Mouse (Mus musculus) heart, adult 18-20 months (tissue): ENCODE measurements around the gene Pcdh15. TPM values are rescaled to one million over a fixed set of nuclear protein-coding genes. Genes with fewer than 3 reads are reported as not detected.

Source experiments
- DNase-seq, 2 experiments: peaks; one replicate each; pipeline ENCODE4 v3.0.0; 2021 to 2022; ENCODE audit warnings: mixed read lengths in 1 of 2
- total RNA-seq, 2 experiments: library from RNA; stranded (reverse); gene quantifications; 2 replicates each; pipeline ENCODE4 v1.2.3; 2021

Pcdh15 gene
- total RNA-seq, 2 experiments from 2014 or later = 0.79 to 1.7 TPM

GRCm38 (mm10) chr10:73379001-73379400 lies 279.9 kb downstream of the Pcdh15 start:
- no peak for DNase-seq

- no peak for DNase-seq
Observed at GRCm38 (mm10) chr10:73384003-73384402, 284.9 kb downstream of the Pcdh15 start.

DNA sequence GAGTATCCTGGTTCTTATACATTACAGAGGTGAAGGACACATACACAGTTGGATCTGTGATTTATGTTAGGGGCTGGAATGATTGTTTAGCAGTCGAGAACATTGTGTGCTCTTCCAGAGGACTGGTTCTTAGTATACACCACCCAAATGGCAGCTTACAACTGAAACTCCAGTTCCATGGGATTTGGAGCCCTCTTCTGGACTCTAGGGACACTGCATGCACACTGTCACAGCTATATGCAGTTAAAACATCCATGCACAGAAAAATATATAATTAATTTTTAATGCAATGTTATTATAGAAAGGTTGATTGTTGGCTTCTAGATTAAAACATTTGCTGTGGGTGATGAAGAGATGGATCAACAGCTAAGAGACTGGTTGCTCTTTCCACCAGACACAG lies 301.3 kb downstream of the Pcdh15 start:
- DNase-seq = no peak

GRCm38 (mm10) chr10:73425408-73425807 lies 326.3 kb downstream of the Pcdh15 start:
- no peak for DNase-seq

DNA sequence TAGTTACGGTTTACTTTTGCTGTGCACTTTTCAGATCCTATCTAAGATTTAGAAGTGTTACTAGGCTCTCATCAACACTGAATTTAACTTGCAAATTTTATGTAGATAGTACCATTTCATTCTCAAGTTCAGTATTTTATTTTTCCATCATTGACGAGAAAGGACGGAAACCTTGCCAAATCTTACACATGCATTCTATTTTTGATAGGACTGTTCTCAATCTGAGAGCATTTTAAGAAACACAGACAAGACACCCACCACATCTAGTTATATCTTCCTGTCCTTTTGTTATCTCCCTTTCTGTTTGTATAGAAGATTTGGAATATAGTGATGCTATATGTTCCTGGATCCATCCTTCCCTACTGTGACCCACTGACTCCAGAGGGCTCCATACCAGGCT lies 332.2 kb downstream of the Pcdh15 start:
- no peak for DNase-seq

- DNase-seq = no peak
Observed at GRCm38 (mm10) chr10:73484082-73484481, 384.9 kb downstream of the Pcdh15 start.

GRCm38 (mm10) chr10:73491654-73492053 lies 392.5 kb downstream of the Pcdh15 start:
- DNase-seq = no peak

DNA sequence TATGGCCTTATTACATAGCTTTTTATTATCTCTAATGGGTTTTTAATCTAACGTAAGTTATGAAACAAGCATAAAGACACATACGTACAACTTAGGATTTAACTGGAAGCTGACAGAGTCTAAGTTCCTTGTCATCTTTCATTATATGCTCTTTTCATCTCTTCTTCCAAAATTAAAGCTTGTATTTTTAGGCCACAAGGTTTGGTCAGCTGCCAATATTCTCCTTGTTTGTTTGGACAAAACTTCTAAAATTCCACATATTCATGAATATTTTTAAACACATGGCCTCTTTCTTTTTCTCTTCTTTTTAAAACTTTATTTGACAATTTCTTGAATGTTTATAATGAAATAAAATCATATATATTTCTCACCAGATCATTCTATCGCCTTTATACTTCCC lies 415.7 kb downstream of the Pcdh15 start:
- no peak for DNase-seq

DNA sequence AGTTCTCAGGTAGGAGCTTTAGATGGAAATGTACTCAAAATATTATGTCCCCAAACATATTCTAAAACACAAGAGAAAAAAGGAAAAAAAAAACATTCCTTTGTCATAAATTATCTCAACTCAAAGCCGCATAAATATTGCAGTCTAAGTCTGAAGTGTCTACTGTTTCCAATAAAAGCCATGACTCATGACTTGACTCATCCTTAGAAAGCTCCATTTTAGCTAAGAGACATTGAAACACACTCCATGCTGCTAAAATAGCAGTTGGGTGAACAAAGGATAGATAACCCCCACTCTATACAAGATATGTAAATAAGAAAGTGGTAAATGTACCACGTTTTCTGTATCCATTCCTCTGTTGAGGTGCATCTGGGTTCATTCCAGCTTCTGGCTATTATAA lies 416.6 kb downstream of the Pcdh15 start:
- no peak for DNase-seq

DNA sequence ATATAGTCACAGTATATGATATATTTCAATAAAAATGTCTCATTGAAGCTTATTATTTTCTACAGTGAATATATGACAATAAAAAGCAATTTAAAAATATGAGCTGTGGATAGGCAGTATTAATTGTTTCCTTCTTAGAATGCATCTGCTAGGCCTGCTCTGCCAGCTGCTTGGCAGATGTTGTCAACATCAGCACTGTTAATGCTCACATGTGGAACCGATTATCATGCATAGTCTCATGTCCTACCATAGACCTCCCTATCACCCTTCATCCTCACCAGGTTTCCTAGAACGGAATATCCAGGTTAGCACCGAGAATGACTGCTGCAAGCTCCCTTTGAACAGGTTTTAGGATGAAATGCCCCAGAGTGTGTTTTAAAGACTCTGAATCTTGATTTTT lies 420.3 kb downstream of the Pcdh15 start:
- no peak for DNase-seq

- DNase-seq = peak in 1 of 2 experiments; percentile 2
Observed at GRCm38 (mm10) chr10:73552831-73553230, 453.7 kb downstream of the Pcdh15 start.

DNA sequence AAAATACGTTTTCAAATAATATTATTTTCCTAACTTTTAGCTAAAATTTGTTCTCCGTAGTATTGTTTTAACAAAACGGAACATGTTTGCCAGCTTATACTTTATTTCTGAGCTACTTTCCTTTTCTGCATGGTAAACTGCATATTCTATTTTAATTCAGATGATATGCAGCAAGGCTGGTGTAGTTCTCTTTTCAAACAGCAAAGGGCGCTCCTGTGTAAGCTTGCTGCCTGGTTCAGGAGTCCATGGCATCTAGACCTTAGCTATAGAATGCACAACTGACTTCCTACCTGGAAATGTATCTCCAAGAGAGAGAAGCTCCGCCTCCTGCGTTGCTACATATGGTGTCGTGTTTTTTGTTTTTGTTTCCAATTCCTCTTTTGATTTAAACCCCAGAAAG lies 465.1 kb downstream of the Pcdh15 start:
- DNase-seq = no peak

DNA sequence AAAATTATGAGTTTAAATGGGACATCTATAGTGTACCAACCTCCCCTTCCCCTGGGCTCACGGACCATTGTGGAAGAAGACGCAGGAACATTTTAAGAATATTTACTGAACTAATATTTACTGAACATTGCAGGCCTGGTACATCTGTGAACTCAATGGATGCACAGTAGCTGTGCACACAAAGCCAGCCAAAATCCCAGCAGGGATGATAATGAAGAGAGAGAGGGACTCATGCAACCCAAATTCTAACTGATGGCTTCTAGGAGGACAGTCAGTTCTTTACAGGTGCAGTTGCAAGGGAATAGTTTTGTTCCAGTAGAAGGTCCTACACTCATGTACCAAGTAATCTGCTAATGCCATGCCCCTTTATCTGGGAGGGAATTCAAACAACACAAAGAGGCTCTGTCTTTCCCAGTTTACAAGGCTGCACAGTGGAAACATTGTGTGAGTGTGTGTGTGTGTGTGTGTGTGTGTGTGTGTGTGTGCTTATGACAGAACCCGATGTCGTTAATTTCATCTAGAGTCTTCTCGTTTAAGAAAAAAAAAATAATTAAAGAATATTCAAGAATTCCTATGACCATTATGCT lies 475.7 kb downstream of the Pcdh15 start:
- DNase-seq = no peak

DNA sequence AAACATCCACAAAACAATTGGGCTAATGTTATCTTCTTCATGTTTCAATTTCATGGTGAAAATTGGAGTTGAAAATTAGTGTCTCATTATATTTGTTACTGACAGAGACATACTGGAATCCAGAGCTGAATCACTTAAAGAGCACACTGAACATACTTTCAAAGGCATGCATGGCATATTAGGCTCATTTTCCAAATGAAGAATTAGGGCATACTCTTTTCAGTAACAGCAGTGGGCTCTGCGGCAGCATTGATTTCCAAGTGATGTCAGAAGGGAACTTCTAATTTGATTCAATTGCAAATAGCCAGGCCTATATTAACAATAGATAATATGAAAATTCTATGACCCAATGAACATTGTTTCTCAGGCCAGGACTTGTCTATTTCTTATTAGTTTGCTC lies 568.4 kb downstream of the Pcdh15 start:
- no peak for DNase-seq

- DNase-seq = no peak
Observed at GRCm38 (mm10) chr10:73700519-73701286, 601.6 kb downstream of the Pcdh15 start.

GRCm38 (mm10) chr10:73725566-73726240 lies 626.6 kb downstream of the Pcdh15 start:
- DNase-seq = no peak

GRCm38 (mm10) chr10:73733246-73733645 lies 634.1 kb downstream of the Pcdh15 start:
- no peak for DNase-seq

DNA sequence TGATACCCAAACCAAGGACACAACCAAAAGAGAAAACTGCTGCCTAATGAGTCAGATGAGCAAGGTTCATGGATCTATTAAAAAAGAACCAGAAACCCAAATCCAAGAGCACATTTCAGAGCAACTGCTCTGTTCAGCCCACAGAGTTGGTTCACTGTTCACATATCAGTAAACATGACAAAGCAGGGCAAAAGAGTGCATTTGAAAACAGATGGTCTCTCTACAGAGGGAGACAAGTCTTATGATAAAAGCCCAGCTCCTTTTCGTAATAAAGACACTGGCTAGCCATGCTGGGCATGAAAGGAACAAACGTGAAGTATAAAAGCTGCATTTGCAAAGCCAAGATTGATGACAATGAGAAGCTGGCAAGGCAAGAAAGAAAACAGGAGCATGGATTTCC lies 649.9 kb downstream of the Pcdh15 start:
- no peak for DNase-seq

- no peak for DNase-seq
Observed at GRCm38 (mm10) chr10:73753876-73754275, 654.7 kb downstream of the Pcdh15 start.

DNA sequence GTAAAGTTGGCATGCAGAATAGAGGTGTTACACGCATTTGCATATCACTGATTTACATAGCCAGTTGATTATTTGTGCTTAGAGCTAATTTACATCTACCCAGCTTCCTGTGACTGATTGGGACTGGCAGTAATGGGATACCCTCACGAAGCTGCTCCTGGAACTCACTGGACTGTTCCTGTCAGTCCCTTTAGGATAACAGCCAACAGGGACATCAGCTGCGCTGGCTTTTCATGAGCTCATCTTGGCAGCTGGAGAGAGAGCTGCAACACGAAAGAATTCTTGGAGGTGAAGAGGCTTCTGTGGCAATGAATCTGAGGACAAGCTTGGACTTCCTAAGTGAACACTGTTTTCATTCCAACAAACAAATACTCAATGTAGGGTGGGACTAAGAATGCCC lies 683.8 kb downstream of the Pcdh15 start:
- DNase-seq = no peak

DNA sequence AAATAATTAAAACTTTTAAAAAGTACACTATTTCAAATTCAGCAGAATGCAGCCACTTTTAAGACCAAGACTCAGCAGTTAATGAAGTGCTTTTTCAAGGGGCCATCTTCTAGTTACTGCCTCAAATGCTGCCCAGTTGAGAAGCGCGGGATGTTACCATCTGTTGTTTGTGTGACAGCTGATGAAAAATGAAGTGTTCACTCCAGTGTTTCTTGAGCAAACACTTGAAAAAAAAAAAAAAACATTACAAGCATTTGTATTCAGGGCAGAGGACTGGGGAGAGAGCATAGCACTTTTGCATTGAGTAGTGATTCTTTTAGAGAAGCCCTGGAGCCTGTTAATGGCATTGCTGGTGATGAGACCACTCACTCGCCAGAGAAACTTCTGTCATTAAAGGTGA lies 689.0 kb downstream of the Pcdh15 start:
- DNase-seq = no peak

DNA sequence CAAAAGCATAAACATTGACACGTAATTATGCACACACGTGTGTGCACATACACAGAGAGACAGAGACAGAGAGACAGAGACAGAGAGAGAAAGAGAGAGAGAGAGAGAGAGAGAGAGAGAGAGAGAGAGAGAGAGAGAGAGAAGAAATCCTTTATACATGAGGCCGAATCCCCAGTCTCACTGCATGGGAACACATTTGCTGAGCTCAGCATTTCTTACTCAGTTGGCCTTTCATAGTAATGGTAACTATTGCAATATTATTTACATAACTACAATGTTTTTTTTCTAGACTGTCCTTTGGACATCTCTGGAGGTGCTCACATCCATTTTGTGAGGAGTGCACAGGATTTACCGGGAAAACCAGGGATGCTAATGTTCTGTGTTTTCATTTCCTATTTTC lies 705.9 kb downstream of the Pcdh15 start:
- no peak for DNase-seq

DNA sequence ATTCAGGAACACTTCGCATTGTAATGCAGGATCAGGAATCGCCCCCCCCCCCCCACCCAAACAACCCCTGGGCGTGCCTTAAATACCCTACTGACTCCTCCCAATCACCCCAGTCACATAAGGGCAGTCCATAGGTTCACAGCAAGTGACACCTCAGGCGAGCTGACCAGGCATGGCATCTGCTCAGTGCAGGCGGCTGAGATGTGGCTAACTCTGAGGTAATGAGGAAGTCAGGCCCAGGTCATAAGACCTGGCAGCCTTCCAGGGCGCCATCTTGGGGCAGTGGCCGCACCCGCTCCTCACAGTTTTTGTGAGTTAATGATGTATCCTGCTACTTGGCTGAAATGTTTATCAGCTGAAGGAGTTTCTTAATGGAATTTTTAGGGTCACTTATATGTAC lies 713.2 kb downstream of the Pcdh15 start:
- no peak for DNase-seq
